Mouse (Mus musculus) kidney, adult 2 months (tissue): Measurements from ENCODE around the gene Cpsf2. TPM values are rescaled to one million over a fixed set of nuclear protein-coding genes. Genes with fewer than 3 reads are reported as not detected.
A peak's percentile ranks its signal among the peaks of the same experiment; 100 is the strongest.

ENCODE experiments used
- DNase-seq: peaks from one replicate; pipeline ENCODE4 v3.0.0; 2021
- H3K27ac ChIP-seq: fragments of 200-500 bp; 2 replicates; pipeline ENCODE4 v1.5.1; 2012; ENCODE audit warnings: low read depth, low read length, control low read depth, inconsistent platforms; ENCODE audit not compliant: insufficient read depth
- H3K27me3 ChIP-seq: fragments of 200-500 bp; replicated peaks from 2 replicates; pipeline ENCODE4 v1.6.1; 2012; ENCODE audit warnings: mild to moderate bottlenecking, moderate library complexity, low read length, inconsistent platforms; ENCODE audit not compliant: control insufficient read depth, insufficient read depth
- H3K36me3 ChIP-seq: fragments of 200-500 bp; 2 replicates; pipeline ENCODE4 v1.6.1; 2012; ENCODE audit warnings: mild to moderate bottlenecking, moderate library complexity, low read length, inconsistent platforms; ENCODE audit not compliant: control insufficient read depth, insufficient read depth
- H3K4me1 ChIP-seq: fragments of 200-500 bp; 2 replicates; pipeline ENCODE4 v1.6.1; 2011; ENCODE audit warnings: low read length; ENCODE audit not compliant: control insufficient read depth, insufficient read depth
- H3K4me3 ChIP-seq: fragments of 200-500 bp; 2 replicates; pipeline ENCODE4 v1.5.1; 2011; ENCODE audit warnings: mild to moderate bottlenecking, low read depth, low read length, control low read depth; ENCODE audit not compliant: insufficient read depth
- CTCF ChIP-seq: fragments of 200-500 bp; conservative IDR thresholded peaks from 2 replicates; pipeline ENCODE4 v1.5.1; 2011; ENCODE audit warnings: low read depth, mild to moderate bottlenecking, control low read depth, low read length, moderate library complexity, mixed read lengths; ENCODE audit not compliant: insufficient read depth, insufficient read length
- POLR2A ChIP-seq: fragments of 200-500 bp; IDR thresholded peaks from one replicate; pipeline ENCODE4 v1.6.1; 2011; ENCODE audit warnings: low read depth, low read length, control low read depth
- WGBS: fragments of 180-500 bp; shearing (Covaris S2); methylation state at CpG from one replicate; pipeline ENCODE4 v1.1.7; 2018; 5-methylcytosine and 5-hydroxymethylcytosine counted together
- polyA plus RNA-seq: library from polyadenylated mRNA; depleted of rRNA; stranded (reverse); fragments of >200 nt; gene quantifications from 2 replicates; pipeline ENCODE4 v1.2.3, GENCODE M21; 2012

Gene Cpsf2
- polyA plus RNA-seq, 1 experiment: 5.1 TPM

- Histone ChIP-seq H3K4me1 (peaks cover 11% of the 10 kb centered on the region), H3K4me3 (peak overlapping the region; percentile 98), H3K27ac (peak overlapping the region; percentile 100), H3K27me3 (no peaks in the 10 kb centered on the region), H3K36me3 (no peaks in the 10 kb centered on the region)
- WGBS: under 1% methylated on average over 23 of the region's 23 CpGs
- TF ChIP-seq CTCF (no peak), POLR2A (no peak)
- no peak for DNase-seq
Observed at GRCm38 (mm10) chr12:101975167-101975600, 604 bp upstream of the Cpsf2 start.

- peak overlapping the region; percentile 98 for H3K4me3 ChIP-seq
- H3K36me3 ChIP-seq: no peaks in the 10 kb centered on the region
- WGBS: 16% methylated on average over 13 of the region's 13 CpGs
- no peak for TF ChIP-seq CTCF
- TF ChIP-seq POLR2A: no peak
- H3K4me1 ChIP-seq: peaks cover 11% of the 10 kb centered on the region
- no peaks in the 10 kb centered on the region for H3K27me3 ChIP-seq
- H3K27ac ChIP-seq: peak overlapping the region; percentile 100
- DNase-seq: no peak
Observed at GRCm38 (mm10) chr12:101976651-101977403, 1.0 kb downstream of the Cpsf2 start.

- TF ChIP-seq POLR2A: no peak
- TF ChIP-seq CTCF: no peak
- H3K27me3 ChIP-seq: no peaks in the 10 kb centered on the region
- no peaks in the 10 kb centered on the region for H3K36me3 ChIP-seq
- WGBS: 93% methylated on average over 10 of the region's 10 CpGs
- peaks cover 8% of the 10 kb centered on the region for H3K4me1 ChIP-seq
- H3K27ac ChIP-seq: no peak overlapping the region
- DNase-seq: no peak
- no peak overlapping the region for H3K4me3 ChIP-seq
Observed at GRCm38 (mm10) chr12:101977404-101977915, 1.7 kb downstream of the Cpsf2 start.

GRCm38 (mm10) chr12:101978162-101978561 is 2.4 kb downstream of the Cpsf2 start:
- no peak for TF ChIP-seq CTCF
- TF ChIP-seq POLR2A: no peak
- no peak overlapping the region for H3K4me3 ChIP-seq
- peaks cover 8% of the 10 kb centered on the region for H3K4me1 ChIP-seq
- H3K27me3 ChIP-seq: no peaks in the 10 kb centered on the region
- no peak for DNase-seq
- no peak overlapping the region for H3K27ac ChIP-seq
- H3K36me3 ChIP-seq: peaks cover 1% of the 10 kb centered on the region; the same call in 1 of the 2 replicates
- 89% methylated on average over 5 of the region's 5 CpGs for WGBS

- Histone ChIP-seq H3K4me3 (no peak overlapping the region), H3K36me3 (peaks cover 1% of the 10 kb centered on the region; the same call in 1 of the 2 replicates), H3K27me3 (no peaks in the 10 kb centered on the region), H3K4me1 (peaks cover 8% of the 10 kb centered on the region), H3K27ac (no peak overlapping the region)
- 89% methylated on average over 1 of the region's 1 CpGs for WGBS
- DNase-seq: no peak
- TF ChIP-seq CTCF (no peak), POLR2A (no peak)
Observed at GRCm38 (mm10) chr12:101978588-101978987, 2.8 kb downstream of the Cpsf2 start.

GRCm38 (mm10) chr12:101979213-101979750 is 3.5 kb downstream of the Cpsf2 start:
- Histone ChIP-seq H3K4me3 (no peak overlapping the region), H3K36me3 (peaks cover 6% of the 10 kb centered on the region; the same call in 1 of the 2 replicates), H3K4me1 (peaks cover 8% of the 10 kb centered on the region), H3K27me3 (no peaks in the 10 kb centered on the region), H3K27ac (no peak overlapping the region)
- no peak for DNase-seq
- WGBS: 86% methylated on average over 8 of the region's 8 CpGs
- TF ChIP-seq POLR2A: no peak
- no peak for TF ChIP-seq CTCF

GRCm38 (mm10) chr12:101980266-101980665 is 4.5 kb downstream of the Cpsf2 start:
- Histone ChIP-seq H3K27me3 (no peaks in the 10 kb centered on the region), H3K36me3 (peaks cover 6% of the 10 kb centered on the region; the same call in 1 of the 2 replicates), H3K4me1 (peaks cover 8% of the 10 kb centered on the region), H3K27ac (no peak overlapping the region), H3K4me3 (no peak overlapping the region)
- TF ChIP-seq POLR2A: no peak
- no peak for TF ChIP-seq CTCF
- WGBS: 67% methylated on average over 5 of the region's 5 CpGs
- DNase-seq: no peak
